Mouse (Mus musculus) CH12.LX (cell line): ENCODE measurements around the gene Gata2.

Experiments
- CHD1 ChIP-seq: IDR thresholded peaks from 2 replicates; pipeline ENCODE4 v1.6.1; 2012; ENCODE audit warnings: low read depth, low read length, improper control_type of control experiment, inconsistent platforms
- CTCF ChIP-seq, 2 experiments: IDR thresholded peaks in 1 of 2; conservative IDR thresholded peaks in 1 of 2; 2 replicates each; pipeline ENCODE4 v1.5.1; 2011 to 2012; ENCODE audit warnings: low read depth in 2 of 2, low read length in 2 of 2, improper control_type of control experiment in 1 of 2, inconsistent platforms in 1 of 2, mild to moderate bottlenecking in 1 of 2, moderate library complexity in 1 of 2
- ELF1 ChIP-seq: IDR thresholded peaks from 2 replicates; pipeline ENCODE4 v1.6.1; 2014; ENCODE audit warnings: low read depth, mild to moderate bottlenecking, inconsistent platforms, low read length, improper control_type of control experiment
- EP300 ChIP-seq: IDR thresholded peaks from 2 replicates; pipeline ENCODE4 v1.6.1; 2011; ENCODE audit warnings: low read length, improper control_type of control experiment
- HCFC1 ChIP-seq: IDR thresholded peaks from 2 replicates; pipeline ENCODE4 v1.6.1; 2012; ENCODE audit warnings: low read depth, mild to moderate bottlenecking, inconsistent platforms, low read length, improper control_type of control experiment
- KAT2A ChIP-seq: IDR thresholded peaks from 2 replicates; pipeline ENCODE4 v1.6.1; 2012; ENCODE audit warnings: low read length, improper control_type of control experiment, inconsistent platforms; ENCODE audit not compliant: insufficient replicate concordance
- MAX ChIP-seq: IDR thresholded peaks from 2 replicates; pipeline ENCODE4 v1.6.1; 2011; ENCODE audit warnings: low read length, improper control_type of control experiment
- MXI1 ChIP-seq: IDR thresholded peaks from 2 replicates; pipeline ENCODE4 v1.6.1; 2011; ENCODE audit warnings: mild to moderate bottlenecking, low read depth, low read length, improper control_type of control experiment
- NELFE ChIP-seq: IDR thresholded peaks from 2 replicates; pipeline ENCODE4 v1.6.1; 2011; ENCODE audit warnings: low read depth, low read length, improper control_type of control experiment
- POLR2A ChIP-seq: IDR thresholded peaks from 2 replicates; pipeline ENCODE4 v1.6.1; 2011; ENCODE audit warnings: low read depth, mild to moderate bottlenecking, improper control_type of control experiment, low read length
- RAD21 ChIP-seq: IDR thresholded peaks from 2 replicates; pipeline ENCODE4 v1.6.1; 2011; ENCODE audit warnings: low read depth, mild to moderate bottlenecking, low read length, improper control_type of control experiment, moderate library complexity
- USF1 ChIP-seq: IDR thresholded peaks from 2 replicates; pipeline ENCODE4 v1.6.1; 2014; ENCODE audit warnings: low read depth, mild to moderate bottlenecking, inconsistent platforms, low read length, improper control_type of control experiment
- ZC3H11A ChIP-seq: IDR thresholded peaks from 2 replicates; pipeline ENCODE4 v1.6.1; 2012; ENCODE audit warnings: low read depth, mild to moderate bottlenecking, inconsistent platforms, low read length, improper control_type of control experiment
- ZMIZ1 ChIP-seq: IDR thresholded peaks from 2 replicates; pipeline ENCODE4 v1.6.1; 2012; ENCODE audit warnings: low read depth, mild to moderate bottlenecking, inconsistent platforms, low read length, improper control_type of control experiment

- TF ChIP-seq EP300: no peak
- no peak for TF ChIP-seq POLR2A
- no peak for TF ChIP-seq MXI1
- no peak for TF ChIP-seq USF1
- no peak for TF ChIP-seq CHD1
- no peak for TF ChIP-seq CTCF (conservative IDR thresholded peaks at IDR 0.05 in 1 of 2, IDR thresholded peaks at IDR 0.05 in 1 of 2; ENCODE audit: low read depth in 2 of 2, low read length in 2 of 2)
- no peak for TF ChIP-seq ELF1
- TF ChIP-seq RAD21: no peak
- TF ChIP-seq ZC3H11A: no peak
- no peak for TF ChIP-seq MAX
- no peak for TF ChIP-seq NELFE
- TF ChIP-seq KAT2A: no peak
- TF ChIP-seq ZMIZ1: no peak
- TF ChIP-seq HCFC1: no peak
Measured at GRCm38 (mm10) chr6:88193433-88194052, at the start of gene Gata2.
